Mouse (Mus musculus) thymus, postnatal 10 days (tissue): ENCODE measurements around the gene Ppm1l.
A peak's percentile ranks its signal among the peaks of the same experiment; 100 is the strongest.
"Not testable (repeated sequence)": the region's sequence is repeated elsewhere in the genome, so short reads cannot be mapped to it uniquely, and the experiment has no call there.

Source experiments
- DNase-seq, 2 experiments: peaks; one replicate each; pipeline ENCODE4 v3.0.0; 2021; ENCODE audit warnings: low spot score in 2 of 2

Ppm1l gene

DNA sequence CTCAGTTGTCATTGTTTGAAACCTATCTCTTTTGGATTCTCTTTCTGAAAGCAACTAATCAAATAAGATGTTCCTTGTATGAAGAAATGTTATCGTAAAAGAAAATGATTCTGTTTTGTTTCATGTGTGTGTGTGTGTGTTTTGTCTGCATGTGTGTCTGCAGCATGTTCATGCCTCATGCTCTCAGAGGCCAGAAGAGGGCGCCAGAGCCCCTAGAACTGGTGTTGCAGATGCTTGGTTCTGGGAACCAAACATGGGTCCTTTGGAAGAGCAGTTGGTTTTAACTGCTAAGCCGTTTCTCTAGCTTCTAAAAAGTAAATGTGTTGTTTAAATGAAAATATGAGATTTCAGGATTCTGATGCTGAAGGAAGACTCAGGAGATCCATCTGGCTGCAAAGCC is 56.1 kb downstream of the Ppm1l start:
- DNase-seq = no peak

GRCm38 (mm10) chr3:69373544-69374306 is 57.1 kb downstream of the Ppm1l start:
- DNase-seq = no peak

GRCm38 (mm10) chr3:69374538-69374937 is 57.9 kb downstream of the Ppm1l start:
- DNase-seq = no peak

- DNase-seq = no peak
These were observed 58.3 kb downstream of the Ppm1l start for GRCm38 (mm10) chr3:69374983-69375382.

GRCm38 (mm10) chr3:69381213-69381612 is 64.6 kb downstream of the Ppm1l start:
- no peak for DNase-seq

- DNase-seq = not testable (repeated sequence)
These were observed 75.2 kb downstream of the Ppm1l start for GRCm38 (mm10) chr3:69391834-69392233.

DNA sequence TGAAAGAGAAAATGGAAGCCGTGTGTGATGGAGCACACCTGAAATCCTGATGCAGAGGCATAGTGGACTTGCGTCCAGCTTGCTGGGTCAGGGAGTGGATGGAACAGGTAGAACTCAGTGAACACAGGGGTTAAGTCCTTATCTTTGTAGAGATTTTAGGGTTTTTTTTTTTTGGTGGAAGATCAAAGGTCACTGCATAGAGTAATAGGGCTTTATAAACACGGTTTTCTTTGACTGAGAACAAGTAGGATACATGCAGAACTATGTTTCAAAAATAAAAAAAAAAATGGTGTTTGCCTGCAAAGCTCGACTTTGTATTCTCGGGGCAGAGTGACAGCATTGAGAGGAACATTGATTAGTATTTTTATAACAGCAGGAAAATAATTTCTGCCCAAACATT is 75.6 kb downstream of the Ppm1l start:
- no peak for DNase-seq

DNA sequence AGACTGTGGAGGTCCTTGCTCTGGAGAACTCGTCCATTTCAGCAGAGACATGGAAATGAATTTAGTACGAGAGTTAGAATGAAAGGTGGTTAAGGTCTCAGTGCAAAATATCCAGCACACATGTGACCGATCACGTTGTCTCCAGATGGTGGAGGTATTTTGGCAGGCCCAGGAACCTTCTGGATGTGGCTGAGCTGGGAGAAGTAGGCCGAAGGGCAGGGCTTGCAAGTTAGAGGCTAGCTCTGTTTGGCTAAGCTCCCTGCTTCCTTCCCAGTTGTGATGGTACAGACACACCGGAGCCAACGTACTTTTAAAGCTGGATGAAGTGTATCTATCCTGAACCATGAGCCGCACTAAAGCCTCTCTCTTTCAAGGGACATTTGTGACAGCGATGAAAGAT is 76.4 kb downstream of the Ppm1l start:
- no peak for DNase-seq

DNA sequence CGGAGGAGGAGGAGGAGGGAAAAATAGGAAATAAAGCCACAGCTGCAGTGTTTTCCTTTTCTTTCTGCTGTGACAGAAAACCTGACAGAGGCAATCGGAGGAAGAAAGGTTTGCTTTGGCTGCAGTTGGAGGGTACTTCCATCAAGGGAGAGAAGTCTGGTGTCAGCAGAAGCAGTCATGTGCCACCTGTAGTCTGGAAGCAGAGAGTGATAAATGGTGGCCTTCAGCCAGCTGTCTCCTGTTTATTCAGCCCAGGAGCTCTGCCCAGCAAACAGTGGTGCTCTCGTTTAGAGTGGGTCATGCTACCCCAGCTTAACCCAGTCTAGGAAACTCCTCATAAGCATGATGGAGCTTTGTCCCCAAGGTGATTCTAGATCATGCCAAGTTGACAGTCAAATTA is 77.3 kb downstream of the Ppm1l start:
- DNase-seq = no peak

- no peak for DNase-seq
These were observed 78.4 kb downstream of the Ppm1l start for GRCm38 (mm10) chr3:69395084-69395483.

- no peak for DNase-seq
These were observed 81.1 kb downstream of the Ppm1l start for GRCm38 (mm10) chr3:69397733-69398132.

DNA sequence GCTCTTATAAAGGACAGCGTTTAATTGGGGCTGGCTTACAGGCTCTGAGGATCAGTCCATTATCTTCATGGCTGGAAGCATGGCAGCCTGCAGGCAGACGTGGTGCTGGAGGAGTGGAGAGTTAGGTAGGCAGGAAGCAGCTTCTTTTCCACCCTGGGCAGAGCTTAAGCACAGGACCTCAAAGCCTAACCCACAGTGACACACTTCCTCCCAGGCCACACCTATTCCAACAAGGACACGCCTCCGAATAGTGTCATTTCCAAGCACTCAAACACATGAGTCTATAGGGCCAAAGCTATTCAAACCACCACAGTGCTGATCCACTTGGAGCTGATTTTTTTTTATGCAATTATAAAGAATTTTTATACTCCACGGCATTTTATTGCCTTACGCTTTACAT is 82.7 kb downstream of the Ppm1l start:
- DNase-seq = no peak

DNA sequence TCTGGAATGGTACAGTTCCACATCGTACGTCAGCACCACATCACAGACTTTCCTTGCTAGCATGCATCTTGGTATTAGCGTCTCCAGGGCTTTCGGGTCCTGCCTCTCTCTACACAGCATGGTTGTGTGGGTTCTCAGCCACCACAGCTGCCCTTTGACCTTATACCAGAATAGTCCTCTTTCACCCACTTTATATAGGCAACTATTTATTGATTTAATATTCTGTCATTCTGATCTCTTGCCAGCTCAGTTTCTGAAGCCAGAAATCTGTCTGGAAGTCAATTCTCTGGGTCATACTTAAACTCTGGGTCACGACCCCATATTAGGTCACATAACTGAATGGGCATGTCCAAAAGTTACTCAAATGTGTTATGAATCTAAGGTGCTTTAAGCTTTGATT is 86.5 kb downstream of the Ppm1l start:
- DNase-seq = no peak

DNA sequence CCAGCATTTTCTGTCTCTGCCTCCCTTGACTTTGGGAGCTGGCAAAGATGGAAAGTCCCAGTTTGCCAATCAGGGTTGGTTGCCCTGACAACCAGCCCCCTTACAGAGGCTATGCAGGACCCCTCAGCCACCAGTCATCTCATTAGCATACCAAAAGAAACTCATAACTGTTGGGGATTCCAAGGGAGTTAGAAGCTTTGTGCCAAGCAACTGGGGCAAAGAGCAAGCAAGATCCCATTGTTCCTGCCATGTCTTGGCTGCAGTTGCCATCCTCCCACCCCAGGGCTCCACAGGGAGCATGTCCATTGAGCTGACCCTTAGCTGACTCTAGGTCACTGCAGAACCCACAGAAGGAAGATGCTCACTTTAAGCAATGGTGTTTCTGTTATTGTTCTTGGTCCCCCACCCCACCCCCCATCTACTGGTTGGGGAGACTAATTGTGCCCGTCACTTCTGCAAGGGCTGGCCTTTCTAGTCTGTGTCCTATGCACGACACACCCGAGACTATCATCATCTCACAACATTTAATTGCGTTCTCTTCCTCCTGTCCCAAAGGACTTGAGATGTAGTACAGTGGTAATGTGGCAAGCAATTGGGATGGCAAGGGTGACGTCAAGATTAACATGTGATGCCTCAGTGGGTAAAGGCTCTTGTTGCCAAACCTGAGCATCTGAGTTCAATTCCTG is 89.7 kb downstream of the Ppm1l start:
- DNase-seq = no peak

DNA sequence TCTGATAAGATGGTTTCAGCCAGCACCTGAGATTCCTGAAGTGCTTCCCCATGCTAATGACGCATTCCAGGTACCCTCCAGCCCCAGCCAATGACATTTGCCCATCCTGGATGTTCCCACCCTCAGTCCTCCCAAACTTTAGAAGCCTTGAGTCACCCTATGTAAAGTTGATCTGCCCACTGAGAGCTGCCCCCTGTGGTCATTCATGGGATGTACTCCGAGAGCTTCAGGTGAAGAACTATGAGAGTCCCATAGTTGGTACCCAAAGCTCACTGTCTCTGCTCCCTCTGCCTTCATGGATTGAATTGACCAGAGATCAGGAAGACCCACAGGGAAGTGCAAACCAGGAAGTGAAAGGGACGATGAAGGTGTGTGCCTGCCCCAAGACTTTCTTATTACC is 91.4 kb downstream of the Ppm1l start:
- peak in 1 of 2 experiments; percentile 5 for DNase-seq

- no peak for DNase-seq
These were observed 99.5 kb downstream of the Ppm1l start for GRCm38 (mm10) chr3:69416112-69416511.

DNA sequence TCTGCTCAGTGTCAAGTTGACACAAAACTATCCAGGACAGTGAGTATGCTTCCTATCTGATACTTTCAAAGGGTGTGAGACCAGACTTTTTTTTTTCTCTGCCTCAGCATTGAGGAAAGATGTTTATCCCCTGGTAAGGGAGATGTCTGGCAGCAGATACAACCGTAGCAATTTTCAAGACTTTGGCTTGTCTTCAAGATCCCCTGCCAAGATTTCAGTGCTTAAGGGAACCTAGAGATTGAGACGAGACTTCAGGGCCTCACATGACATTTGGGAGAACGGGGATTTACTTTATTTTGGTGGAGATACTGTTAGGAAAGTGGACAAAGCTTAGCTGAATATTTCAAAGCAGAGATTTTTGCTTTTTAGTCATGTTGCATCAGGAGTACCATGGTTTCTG is 106.1 kb downstream of the Ppm1l start:
- DNase-seq = no peak

DNA sequence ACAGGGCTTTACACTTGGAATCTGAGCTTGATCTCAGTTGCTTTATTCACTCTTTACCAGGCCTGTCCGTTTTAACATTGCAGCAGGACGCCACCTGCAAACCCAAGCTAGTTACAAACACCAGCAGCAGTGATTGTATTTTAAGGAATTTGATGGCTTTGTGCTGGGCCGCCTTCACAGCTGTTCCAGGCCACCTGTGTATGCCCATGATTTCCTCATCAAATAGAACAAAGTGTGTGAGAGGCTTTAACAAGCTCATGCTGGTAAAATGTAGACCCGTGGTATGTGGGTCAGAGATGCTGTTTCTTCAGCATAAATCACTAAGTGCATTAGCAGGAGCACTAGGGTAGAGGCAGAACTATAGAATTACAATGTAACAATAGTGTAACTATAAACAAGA is 106.7 kb downstream of the Ppm1l start:
- DNase-seq = no peak

- DNase-seq = not testable (repeated sequence)
These were observed 108.1 kb downstream of the Ppm1l start for GRCm38 (mm10) chr3:69424781-69425180.

DNA sequence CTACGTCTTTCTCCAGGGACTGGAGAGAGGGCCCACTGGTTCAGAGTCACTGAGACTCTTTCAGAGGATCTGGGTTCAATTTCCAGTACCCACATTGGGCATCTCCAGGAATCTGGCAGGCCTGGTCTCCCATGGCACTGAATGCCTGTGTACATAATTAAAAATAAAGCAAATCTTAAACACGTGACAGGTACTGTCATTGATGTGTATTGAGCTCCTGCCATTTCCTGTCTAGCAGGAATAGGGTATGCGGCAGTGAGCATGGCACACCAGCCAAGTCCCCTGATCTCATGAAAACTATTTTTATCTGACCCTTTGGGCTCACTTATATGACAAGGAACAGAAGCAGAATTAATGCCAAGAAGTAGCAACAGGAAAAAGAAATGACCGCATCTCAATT is 110.6 kb downstream of the Ppm1l start:
- DNase-seq = no peak

- no peak for DNase-seq
These were observed 111.6 kb downstream of the Ppm1l start for GRCm38 (mm10) chr3:69428221-69428620.

- no peak for DNase-seq
These were observed 112.7 kb downstream of the Ppm1l start for GRCm38 (mm10) chr3:69429319-69429718.

GRCm38 (mm10) chr3:69433580-69433979 is 116.9 kb downstream of the Ppm1l start:
- no peak for DNase-seq
